Mouse (Mus musculus) testis, adult 2 months (tissue): ENCODE results near the gene Pgf. TPM values are rescaled to one million over a fixed set of nuclear protein-coding genes. Genes with fewer than 3 reads are reported as not detected.
"Not testable (repeated sequence)": the region's sequence is repeated elsewhere in the genome, so short reads cannot be mapped to it uniquely, and the experiment has no call there.

Experiments used
- H3K27ac ChIP-seq: fragments of 200-500 bp; 2 replicates; pipeline ENCODE4 v1.5.1; 2012; ENCODE audit warnings: low read depth, low read length; ENCODE audit not compliant: control insufficient read depth, insufficient read depth
- H3K27me3 ChIP-seq: fragments of 200-500 bp; 2 replicates; pipeline ENCODE4 v1.6.1; 2012; ENCODE audit warnings: mild to moderate bottlenecking, low read length, moderate library complexity; ENCODE audit not compliant: control insufficient read depth, insufficient read depth
- H3K36me3 ChIP-seq: fragments of 200-500 bp; 2 replicates; pipeline ENCODE4 v1.6.1; 2012; ENCODE audit warnings: mild to moderate bottlenecking, low read length; ENCODE audit not compliant: control insufficient read depth, insufficient read depth
- H3K4me1 ChIP-seq: fragments of 200-500 bp; 2 replicates; pipeline ENCODE4 v1.6.1; 2012; ENCODE audit warnings: low read length; ENCODE audit not compliant: control insufficient read depth, insufficient read depth
- H3K4me3 ChIP-seq: fragments of 200-500 bp; 2 replicates; pipeline ENCODE4 v1.5.1; 2012; ENCODE audit warnings: low read depth, mild to moderate bottlenecking, low read length, moderate library complexity, mixed read lengths; ENCODE audit not compliant: control insufficient read depth
- CTCF ChIP-seq: fragments of 200-500 bp; IDR thresholded peaks from 2 replicates; pipeline ENCODE4 v1.5.1; 2012; ENCODE audit warnings: low read depth, mild to moderate bottlenecking, inconsistent platforms, low read length, moderate library complexity; ENCODE audit not compliant: control insufficient read depth, insufficient read depth, insufficient replicate concordance
- POLR2A ChIP-seq: fragments of 200-500 bp; IDR thresholded peaks from 2 replicates; pipeline ENCODE4 v1.6.1; 2012; ENCODE audit warnings: low read depth, mild to moderate bottlenecking, inconsistent platforms, low read length, moderate library complexity; ENCODE audit not compliant: control insufficient read depth
- polyA plus RNA-seq: library from polyadenylated mRNA; depleted of rRNA; stranded (reverse); fragments of >200 nt; gene quantifications from 2 replicates; pipeline ENCODE4 v1.2.3, GENCODE M21; 2012

The Pgf gene
- polyA plus RNA-seq, 1 experiment: 2.3 TPM

DNA sequence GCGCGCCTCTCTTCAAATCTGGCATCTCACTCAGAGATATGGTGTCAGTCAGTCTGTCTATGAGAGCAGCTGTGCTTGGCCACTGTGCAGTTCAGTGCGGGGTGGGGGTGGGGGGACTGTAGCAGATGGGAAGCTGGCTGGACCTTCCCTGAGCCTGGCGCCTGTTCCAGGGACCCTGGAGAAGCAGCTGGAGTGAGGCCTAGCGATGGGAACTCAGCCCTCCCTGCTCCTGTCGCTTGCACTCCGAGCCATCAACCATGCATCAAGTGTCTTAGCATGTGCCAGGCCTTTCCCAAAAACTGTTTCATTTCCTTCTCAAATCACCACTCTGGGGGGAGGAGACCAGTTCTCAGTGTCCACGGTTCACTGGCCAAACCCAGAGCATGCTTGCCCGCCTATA is 32.0 kb downstream of the Pgf start:
- H3K27ac ChIP-seq: no peak overlapping the region
- H3K4me3 ChIP-seq: no peak overlapping the region
- H3K4me1 ChIP-seq: peaks cover 4% of the 10 kb centered on the region
- no peaks in the 10 kb centered on the region for H3K27me3 ChIP-seq
- TF ChIP-seq POLR2A (no peak), CTCF (no peak)
- no peaks in the 10 kb centered on the region for H3K36me3 ChIP-seq

DNA sequence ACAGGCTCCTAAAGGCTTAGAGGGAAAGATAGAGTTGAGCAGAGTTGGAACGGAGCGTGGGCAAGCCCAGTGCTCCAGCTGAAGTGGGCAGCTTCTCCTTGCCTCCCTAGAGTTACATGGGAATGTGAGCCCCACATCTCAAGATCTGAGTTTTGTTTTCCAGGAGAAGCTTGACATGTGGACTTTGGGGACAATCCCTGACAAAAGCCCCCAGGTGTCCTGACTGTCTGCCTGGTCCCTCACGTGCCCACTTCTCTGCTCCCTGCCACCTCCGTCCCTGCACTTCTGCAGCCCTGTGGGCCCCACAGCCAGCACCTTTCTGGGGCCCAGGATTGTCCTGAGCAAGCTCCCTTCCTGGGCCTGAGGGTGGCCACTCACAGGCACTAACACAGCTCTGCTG is 32.8 kb downstream of the Pgf start:
- Histone ChIP-seq H3K4me3 (no peak overlapping the region), H3K27ac (no peak overlapping the region), H3K36me3 (no peaks in the 10 kb centered on the region), H3K27me3 (no peaks in the 10 kb centered on the region), H3K4me1 (no peaks in the 10 kb centered on the region)
- TF ChIP-seq POLR2A (no peak), CTCF (no peak)

DNA sequence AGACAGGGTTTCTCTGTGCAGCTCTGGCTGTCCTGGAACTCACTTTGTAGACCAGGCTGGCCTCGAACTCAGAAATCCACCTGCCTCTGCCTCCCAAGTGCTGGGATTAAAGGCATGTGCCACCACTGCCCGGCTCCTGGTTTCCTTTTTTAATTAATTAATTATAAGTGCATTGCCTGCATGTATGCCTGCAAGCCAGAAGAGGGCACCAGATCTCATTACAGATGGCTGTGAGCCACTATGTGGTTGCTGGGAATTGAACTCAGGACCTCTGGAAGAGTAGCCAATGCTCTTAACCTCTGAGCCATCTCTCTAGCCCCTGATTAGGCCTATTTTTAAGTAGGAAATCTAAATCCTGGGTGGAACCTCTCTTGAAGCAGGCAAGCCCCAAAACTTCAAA is 33.3 kb downstream of the Pgf start:
- H3K36me3 ChIP-seq, H3K27ac ChIP-seq, H3K4me3 ChIP-seq, H3K4me1 ChIP-seq, H3K27me3 ChIP-seq: not testable (repeated sequence)

DNA sequence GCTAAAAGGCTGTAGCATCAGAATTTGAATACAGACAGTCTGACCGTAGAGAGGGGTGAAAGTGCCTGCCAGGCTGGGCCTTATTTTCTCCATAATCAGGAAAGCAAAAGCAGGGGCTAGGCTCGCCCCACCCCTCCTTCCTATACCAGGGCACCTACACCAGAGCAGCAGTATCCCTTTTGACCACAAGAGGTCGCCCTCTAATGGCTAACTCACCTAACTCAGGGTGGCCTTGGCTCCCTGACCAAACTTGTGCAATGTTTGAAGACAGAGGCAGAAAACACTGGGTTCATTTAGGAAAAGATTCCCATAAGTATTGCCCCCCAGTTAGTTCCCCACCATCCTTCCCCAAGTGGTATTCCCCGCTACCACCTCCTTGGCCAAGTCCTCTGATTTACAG is 34.8 kb downstream of the Pgf start:
- Histone ChIP-seq H3K4me3 (no peak overlapping the region), H3K27ac (no peak overlapping the region), H3K27me3 (no peaks in the 10 kb centered on the region), H3K36me3 (no peaks in the 10 kb centered on the region), H3K4me1 (no peaks in the 10 kb centered on the region; the same call in 1 of the 2 replicates)
- TF ChIP-seq CTCF (peak; percentile 86; the same call in 1 of the 2 replicates), POLR2A (no peak)

DNA sequence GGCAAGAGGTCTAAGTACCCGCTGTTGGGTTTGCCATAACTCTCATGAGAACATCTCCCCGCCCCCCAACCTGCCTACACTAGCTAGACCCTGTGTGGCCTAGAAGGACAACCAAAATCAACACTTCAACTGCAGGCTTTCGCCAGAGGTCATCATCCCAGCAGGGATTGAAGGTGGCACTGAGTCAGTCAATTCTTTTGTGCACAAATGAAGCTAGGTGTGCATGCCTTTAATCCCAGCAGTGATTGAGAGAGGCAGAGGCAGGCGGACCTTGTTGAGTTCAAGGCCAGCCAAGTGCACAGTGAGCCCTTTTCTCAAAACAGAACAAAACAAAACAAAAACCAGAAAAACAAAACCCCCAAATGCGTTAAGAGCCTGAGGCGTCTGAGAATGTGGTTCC is 36.5 kb downstream of the Pgf start:
- no peaks in the 10 kb centered on the region; the same call in 1 of the 2 replicates for H3K4me1 ChIP-seq
- no peak overlapping the region for H3K4me3 ChIP-seq
- no peaks in the 10 kb centered on the region for H3K27me3 ChIP-seq
- TF ChIP-seq POLR2A (no peak), CTCF (no peak)
- H3K27ac ChIP-seq: no peak overlapping the region
- H3K36me3 ChIP-seq: no peaks in the 10 kb centered on the region

DNA sequence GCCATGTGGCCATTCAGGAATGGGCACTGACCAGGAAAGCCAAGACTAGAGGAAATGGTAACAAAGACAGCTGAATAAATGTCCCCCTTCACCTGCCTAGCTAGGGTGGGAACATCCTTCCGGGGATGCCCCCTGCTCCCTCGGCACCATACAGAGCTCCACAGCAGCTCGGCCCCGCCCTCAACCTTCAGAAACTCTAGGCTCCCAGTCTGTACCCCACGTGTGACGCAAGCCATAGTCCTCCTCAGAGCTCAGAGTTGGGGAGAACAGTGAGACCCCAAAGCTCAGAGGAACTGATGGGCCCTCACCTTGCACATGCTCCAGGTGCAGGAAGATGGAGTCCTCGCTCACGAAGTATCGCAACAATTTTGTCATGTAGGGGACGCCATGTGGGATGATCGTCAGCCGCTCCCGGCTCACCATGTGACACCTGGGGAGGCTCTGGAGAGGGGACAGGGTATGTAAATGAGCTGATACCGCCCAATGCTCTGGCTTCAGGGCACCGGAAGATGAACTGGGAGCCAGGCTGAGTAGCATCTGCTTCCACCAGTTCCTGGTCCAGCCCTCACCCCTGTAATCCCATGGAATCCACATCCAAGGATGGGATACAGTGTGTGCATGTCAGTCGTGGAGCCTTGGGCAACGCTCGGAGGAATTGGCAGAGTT is 37.4 kb downstream of the Pgf start:
- no peak for TF ChIP-seq CTCF
- no peak for TF ChIP-seq POLR2A
- Histone ChIP-seq H3K4me3 (no peak overlapping the region), H3K27me3 (no peaks in the 10 kb centered on the region), H3K36me3 (no peaks in the 10 kb centered on the region), H3K4me1 (no peaks in the 10 kb centered on the region; the same call in 1 of the 2 replicates), H3K27ac (no peak overlapping the region)

DNA sequence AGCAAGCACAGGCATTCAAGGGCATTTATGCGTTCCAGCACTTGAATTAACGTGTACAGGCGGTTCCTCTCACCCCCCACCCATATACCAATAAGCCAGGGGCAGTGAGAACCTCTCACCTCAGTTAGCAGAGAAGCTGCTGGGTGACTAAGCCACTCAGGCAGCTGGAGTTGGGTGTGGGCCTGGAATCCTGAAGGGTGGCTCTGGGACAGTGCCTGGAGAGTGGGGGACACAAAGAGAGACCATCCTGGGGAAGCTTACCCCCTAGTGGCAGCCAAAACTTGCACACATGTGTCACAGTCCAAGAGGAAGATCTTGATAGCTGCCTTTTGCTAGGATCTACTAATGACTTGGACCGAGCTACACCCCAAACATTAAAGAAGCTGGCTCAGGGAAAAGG is 41.0 kb downstream of the Pgf start:
- Histone ChIP-seq H3K36me3 (0 out of 2 replicates have a peak, but pooled peaks cover 2% of the 10 kb centered on the region), H3K4me1 (no peaks in the 10 kb centered on the region; the same call in 1 of the 2 replicates), H3K27ac (no peak overlapping the region), H3K4me3 (no peak overlapping the region), H3K27me3 (no peaks in the 10 kb centered on the region)
- TF ChIP-seq POLR2A (no peak), CTCF (no peak)
